ENCODE assay signal across 8 mouse cellular contexts in genomic region chr17:20946026-20946565, GRCm38 (mm10). TPM values are rescaled to one million over a fixed set of nuclear protein-coding genes. Genes with fewer than 3 reads are reported as not detected.
DNase-seq lines count a peak whose midpoint lies in the region; ATAC-seq and TF ChIP-seq lines count a peak whose summit lies in the region.

No protein-coding gene starts in this region.

- peaks cover 8% of the 10 kb centered on the region for H3K36me3 ChIP-seq in forebrain, embryonic 10.5 days (replicated peaks)
- no peaks in the 10 kb centered on the region for H3K36me3 ChIP-seq in kidney, adult 2 months (ENCODE audit: control insufficient read depth, insufficient read depth, low read length)
- no peaks in the 10 kb centered on the region for H3K36me3 ChIP-seq in midbrain, embryonic 12.5 days

- peak overlapping the region; percentile 98 for H3K4me3 ChIP-seq in left cerebral cortex, adult 2 months
- peak overlapping the region; percentile 75 for H3K4me3 ChIP-seq in forebrain, embryonic 10.5 days
- peak overlapping the region; percentile 95 for H3K4me3 ChIP-seq in kidney, adult 2 months (ENCODE audit: insufficient read depth, low read depth, low read length)
- H3K4me3 ChIP-seq in midbrain, embryonic 12.5 days, result peak overlapping the region; percentile 74

- H3K27ac ChIP-seq in left cerebral cortex, adult 2 months, result peak overlapping the region; percentile 95
- H3K27ac ChIP-seq in forebrain, embryonic 10.5 days, result peak overlapping the region; percentile 97
- H3K27ac ChIP-seq in kidney, adult 2 months (ENCODE audit: insufficient read depth, low read depth, low read length), result peak overlapping the region; percentile 99
- peak overlapping the region; percentile 97 for H3K27ac ChIP-seq in midbrain, embryonic 12.5 days (replicated peaks)

- no peak for TF ChIP-seq CTCF in left cerebral cortex, adult 2 months (IDR thresholded peaks at IDR 0.05)
- TF ChIP-seq CTCF in kidney, adult 2 months (conservative IDR thresholded peaks at IDR 0.05; ENCODE audit: insufficient read depth, insufficient read length, low read depth, low read length), result no peak

- no peak for TF ChIP-seq POLR2A in kidney, adult 2 months (IDR thresholded peaks at IDR 0.05; ENCODE audit: low read depth, low read length)

- H3K9ac ChIP-seq in midbrain, embryonic 12.5 days (replicated peaks), result peak overlapping the region; percentile 86

- no peaks in the 10 kb centered on the region for H3K27me3 ChIP-seq in forebrain, embryonic 10.5 days (ENCODE audit: poor library complexity, severe bottlenecking)
- H3K27me3 ChIP-seq in kidney, adult 2 months (replicated peaks; ENCODE audit: control insufficient read depth, insufficient read depth, low read length), result no peaks in the 10 kb centered on the region
- no peaks in the 10 kb centered on the region for H3K27me3 ChIP-seq in midbrain, embryonic 12.5 days

- 2% methylated on average over 13 of the region's 13 CpGs for WGBS in forebrain, embryonic 10.5 days
- WGBS in kidney, adult 2 months, result under 1% methylated on average over 13 of the region's 13 CpGs
- 1% methylated on average over 13 of the region's 13 CpGs for WGBS in midbrain, embryonic 12.5 days

- no peak for DNase-seq in left cerebral cortex, adult 2 months (ENCODE audit: extremely low spot score in 1 of 2, low spot score in 2 of 2)
- no peak for DNase-seq in left cerebral cortex, postnatal 10 days (ENCODE audit: extremely low spot score in 1 of 2, low spot score in 2 of 2)
- DNase-seq in MN1 (ENCODE audit: low spot score), result peak; percentile 29
- DNase-seq in forebrain, embryonic 10.5 days (ENCODE audit: extremely low spot score, low spot score), result no peak
- peak; percentile 13 for DNase-seq in kidney, adult 2 months
- no peak for DNase-seq in yolk sac, embryonic 10.5 days (ENCODE audit: low spot score)
- DNase-seq in left cerebral cortex, adult 11 months (ENCODE audit: low spot score), result no peak

- H3K4me2 ChIP-seq in midbrain, embryonic 12.5 days (replicated peaks), result peak overlapping the region; percentile 76

- H3K4me1 ChIP-seq in forebrain, embryonic 10.5 days, result peaks cover 37% of the 10 kb centered on the region
- H3K4me1 ChIP-seq in kidney, adult 2 months (ENCODE audit: control insufficient read depth, insufficient read depth, low read length), result peaks cover 14% of the 10 kb centered on the region
- H3K4me1 ChIP-seq in midbrain, embryonic 12.5 days, result peaks cover 33% of the 10 kb centered on the region

- intact Hi-C loops in left cerebral cortex, adult 2 months (cut with DNase I), result loop anchor here (10.0 kb wide), 3 partner anchors 589 to 1479 kb away; partner anchors contain the start of genes Zfp52, Zfp946 and Zfp948
- intact Hi-C loops in left cerebral cortex, postnatal 10 days (cut with DNase I), result loop anchor here (10.0 kb wide), 1 partner anchor 1489 kb away; no protein-coding TSS in a partner anchor

- H3K9me3 ChIP-seq in forebrain, embryonic 10.5 days, result no peaks in the 10 kb centered on the region
- no peaks in the 10 kb centered on the region for H3K9me3 ChIP-seq in midbrain, embryonic 12.5 days

- no peak for ATAC-seq in midbrain, embryonic 12.5 days (ENCODE audit: low FRiP score, low read depth)

RNA-seq across cellular contexts. Expression of gene Ppp2r1a, which starts 1.0 kb away (rescaled TPM):
- total RNA-seq in left cerebral cortex, adult 2 months (2021), result 100 to 1,000 TPM; 537 to 542 TPM
- 100 to 1,000 TPM; 797 to 816 TPM for total RNA-seq in left cerebral cortex, postnatal 10 days (2021)
- polyA plus RNA-seq in forebrain, embryonic 10.5 days (2016; fragmentation: Nextera tagmentation; extraction: Ambion mirVana), result 471 and 496 TPM in 2 replicates
- 217 and 230 TPM in 2 replicates for polyA plus RNA-seq in kidney, adult 2 months (2012; rRNA removed)
- polyA plus RNA-seq in midbrain, embryonic 12.5 days (2016; fragmentation: Nextera tagmentation; extraction: Ambion mirVana), result 500 and 541 TPM in 2 replicates

RNA-seq across cellular contexts. Expression of gene Vmn1r232, which starts 26.6 kb away (rescaled TPM):
- total RNA-seq in left cerebral cortex, adult 2 months (2021), result not detected
- total RNA-seq in left cerebral cortex, postnatal 10 days (2021), result not detected
- not detected in 2 replicates for polyA plus RNA-seq in forebrain, embryonic 10.5 days (2016; fragmentation: Nextera tagmentation; extraction: Ambion mirVana)
- polyA plus RNA-seq in kidney, adult 2 months (2012; rRNA removed), result not detected in 2 replicates
- polyA plus RNA-seq in midbrain, embryonic 12.5 days (2016; fragmentation: Nextera tagmentation; extraction: Ambion mirVana), result not detected in 2 replicates

RNA-seq across cellular contexts. Expression of gene Vmn1r231, which starts 41.2 kb away (rescaled TPM):
- total RNA-seq in left cerebral cortex, adult 2 months (2021), result not detected
- total RNA-seq in left cerebral cortex, postnatal 10 days (2021), result not detected
- polyA plus RNA-seq in forebrain, embryonic 10.5 days (2016; fragmentation: Nextera tagmentation; extraction: Ambion mirVana), result not detected in 2 replicates
- not detected in 2 replicates for polyA plus RNA-seq in kidney, adult 2 months (2012; rRNA removed)
- not detected in 2 replicates for polyA plus RNA-seq in midbrain, embryonic 12.5 days (2016; fragmentation: Nextera tagmentation; extraction: Ambion mirVana)

RNA-seq across cellular contexts. Expression of gene Vmn1r233, which starts 50.2 kb away (rescaled TPM):
- total RNA-seq in left cerebral cortex, adult 2 months (2021), result not detected
- total RNA-seq in left cerebral cortex, postnatal 10 days (2021), result not detected
- polyA plus RNA-seq in forebrain, embryonic 10.5 days (2016; fragmentation: Nextera tagmentation; extraction: Ambion mirVana), result not detected in 2 replicates
- polyA plus RNA-seq in kidney, adult 2 months (2012; rRNA removed), result 0.03 TPM in 1 of 2 replicates, not detected in the other
- not detected in 2 replicates for polyA plus RNA-seq in midbrain, embryonic 12.5 days (2016; fragmentation: Nextera tagmentation; extraction: Ambion mirVana)

Comparison
In these comparisons a context has a peak if more than half of its experiments do, and no peak if none do; other contexts are left out.
1. DNase-seq: peak in MN1 (single experiment) and kidney, adult 2 months (single experiment); none in left cerebral cortex, adult 2 months (0 of 2), left cerebral cortex, postnatal 10 days (0 of 2), forebrain, embryonic 10.5 days (single experiment), yolk sac, embryonic 10.5 days (single experiment) and left cerebral cortex, adult 11 months (single experiment).
2. Peak in every context shown above with its lines, with median percentiles within 50 percentile points of each other: H3K27ac ChIP-seq and H3K4me3 ChIP-seq.